Mouse (Mus musculus) left cerebral cortex, adult 2 months (tissue): Measurements from ENCODE around the gene Tsr3. TPM values are rescaled to one million over a fixed set of nuclear protein-coding genes. Genes with fewer than 3 reads are reported as not detected.
"Not testable (repeated sequence)": the region's sequence is repeated elsewhere in the genome, so short reads cannot be mapped to it uniquely, and the experiment has no call there.

Source experiments
- DNase-seq, 2 experiments: peaks; one replicate each; pipeline ENCODE4 v3.0.0; 2021 to 2022; ENCODE audit warnings: low spot score in 2 of 2, mixed read lengths in 1 of 2; ENCODE audit errors: extremely low spot score in 1 of 2
- H3K27ac ChIP-seq: fragments of 200-600 bp; 2 replicates; pipeline ENCODE4 v1.8.1; 2022
- H3K4me3 ChIP-seq: fragments of 200-600 bp; 2 replicates; pipeline ENCODE4 v1.8.1; 2022
- CTCF ChIP-seq: fragments of 200-600 bp; IDR thresholded peaks from 2 replicates; pipeline ENCODE4 v1.8.1; 2022; ENCODE audit warnings: antibody characterized with exemption, mild to moderate bottlenecking, moderate library complexity
- intact Hi-C: fragments of 180-260 bp; cut with DNase I; formaldehyde crosslinking; loops from one replicate; pipeline ENCODE4 v1.15.1; 2025
- total RNA-seq, 2 experiments: library from RNA; stranded (reverse); gene quantifications; 2 replicates each; pipeline ENCODE4 v1.2.3; 2021

Gene Tsr3
- total RNA-seq, 2 experiments from 2014 or later, result 24.6 to 25.9 TPM

- Histone ChIP-seq H3K27ac (peak overlapping the region; percentile 91), H3K4me3 (peak overlapping the region; percentile 59)
- DNase-seq, result no peak
- TF ChIP-seq CTCF, result no peak
- intact Hi-C loops, result no loop called here
Measured at GRCm38 (mm10) chr17:25222951-25223601, 16.9 kb upstream of the Tsr3 start.

GRCm38 (mm10) chr17:25224586-25225222 lies 15.3 kb upstream of the Tsr3 start:
- intact Hi-C loops, result no loop called here
- no peak for DNase-seq
- no peak overlapping the region for H3K4me3 ChIP-seq
- H3K27ac ChIP-seq, result peak overlapping the region; percentile 15; the same call in 1 of the 2 replicates
- no peak for TF ChIP-seq CTCF

GRCm38 (mm10) chr17:25225659-25226058 lies 14.3 kb upstream of the Tsr3 start:
- DNase-seq, result no peak
- no peak overlapping the region for H3K27ac ChIP-seq
- no peak overlapping the region for H3K4me3 ChIP-seq
- no peak for TF ChIP-seq CTCF
- intact Hi-C loops, result no loop called here

- H3K4me3 ChIP-seq, result no peak overlapping the region
- no peak overlapping the region for H3K27ac ChIP-seq
- intact Hi-C loops, result no loop called here
- DNase-seq, result no peak
- no peak for TF ChIP-seq CTCF
Measured at GRCm38 (mm10) chr17:25227991-25228390, 12.0 kb upstream of the Tsr3 start.

GRCm38 (mm10) chr17:25230014-25230655 lies 9.8 kb upstream of the Tsr3 start:
- H3K27ac ChIP-seq, intact Hi-C loops, DNase-seq, H3K4me3 ChIP-seq: not testable (repeated sequence)

- no peak for DNase-seq
Measured at GRCm38 (mm10) chr17:25230700-25231099, 9.3 kb upstream of the Tsr3 start.

GRCm38 (mm10) chr17:25231621-25232020 lies 8.3 kb upstream of the Tsr3 start:
- H3K27ac ChIP-seq, DNase-seq, intact Hi-C loops, H3K4me3 ChIP-seq: not testable (repeated sequence)

More at GRCm38 (mm10) chr17:25230700-25231099, 9.3 kb upstream of the Tsr3 start:
- no peak for TF ChIP-seq CTCF
- H3K27ac ChIP-seq, result no peak overlapping the region
- no peak overlapping the region for H3K4me3 ChIP-seq
- intact Hi-C loops, result no loop called here

- TF ChIP-seq CTCF, result no peak
- DNase-seq, result no peak
Measured at GRCm38 (mm10) chr17:25235635-25236034, 4.3 kb upstream of the Tsr3 start.

GRCm38 (mm10) chr17:25243131-25243780 lies 3.3 kb downstream of the Tsr3 start:
- intact Hi-C loops, result no loop called here
- no peak; the same call in none of the 2 replicates for TF ChIP-seq CTCF
- Histone ChIP-seq H3K4me3 (no peak overlapping the region), H3K27ac (no peak overlapping the region)
- no peak for DNase-seq

More at GRCm38 (mm10) chr17:25235635-25236034, 4.3 kb upstream of the Tsr3 start:
- Histone ChIP-seq H3K27ac (peak overlapping the region; percentile 15; the same call in 1 of the 2 replicates), H3K4me3 (no peak overlapping the region)
- intact Hi-C loops, result no loop called here

GRCm38 (mm10) chr17:25244239-25244638 lies 4.3 kb downstream of the Tsr3 start:
- H3K27ac ChIP-seq, result no peak overlapping the region
- no peak for DNase-seq
- no peak for TF ChIP-seq CTCF
- intact Hi-C loops, result no loop called here
- no peak overlapping the region for H3K4me3 ChIP-seq

GRCm38 (mm10) chr17:25248033-25248750 lies 8.2 kb downstream of the Tsr3 start:
- no peak for TF ChIP-seq CTCF
- intact Hi-C loops, result no loop called here

More at GRCm38 (mm10) chr17:25248033-25248750, 8.2 kb downstream of the Tsr3 start:
- DNase-seq, result no peak
- Histone ChIP-seq H3K4me3 (no peak overlapping the region), H3K27ac (no peak overlapping the region)
